Mouse (Mus musculus) embryo, embryonic 11 days (tissue): ENCODE results near the gene Zfp219.

Experiments used
- DNase-seq: peaks from one replicate; pipeline ENCODE4 v3.0.0-alpha.2; 2015

The Zfp219 gene

DNA sequence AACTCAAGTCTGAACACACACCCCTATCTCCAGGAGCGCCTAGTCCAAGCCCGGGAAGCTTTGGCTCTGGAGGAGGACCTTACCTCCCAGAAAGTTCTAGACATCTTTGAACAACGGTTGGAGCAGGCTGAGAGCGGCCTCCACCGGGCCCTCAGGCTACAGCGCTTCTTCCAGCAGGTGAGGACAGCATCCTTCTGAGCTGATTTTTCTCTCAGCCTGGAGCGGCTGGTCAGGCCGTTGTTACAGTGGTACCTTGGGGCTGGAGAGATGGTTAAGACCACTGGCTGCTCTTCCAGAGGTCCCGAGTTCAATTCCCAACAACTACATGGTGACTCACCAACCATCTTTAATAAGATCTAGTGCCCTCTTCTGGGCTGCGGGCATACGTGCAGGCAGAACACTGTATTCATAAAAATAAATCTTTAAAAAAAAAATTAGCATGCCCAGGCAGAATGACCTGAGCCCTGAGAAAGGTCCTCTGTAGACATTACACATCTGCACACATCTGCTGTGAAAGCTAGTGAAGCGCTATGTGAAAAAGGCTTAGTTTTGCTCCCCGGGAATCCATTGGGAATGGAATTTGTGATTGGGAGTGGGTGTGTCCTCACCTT is 24.2 kb downstream of the Zfp219 start:
- DNase-seq, result no peak

DNA sequence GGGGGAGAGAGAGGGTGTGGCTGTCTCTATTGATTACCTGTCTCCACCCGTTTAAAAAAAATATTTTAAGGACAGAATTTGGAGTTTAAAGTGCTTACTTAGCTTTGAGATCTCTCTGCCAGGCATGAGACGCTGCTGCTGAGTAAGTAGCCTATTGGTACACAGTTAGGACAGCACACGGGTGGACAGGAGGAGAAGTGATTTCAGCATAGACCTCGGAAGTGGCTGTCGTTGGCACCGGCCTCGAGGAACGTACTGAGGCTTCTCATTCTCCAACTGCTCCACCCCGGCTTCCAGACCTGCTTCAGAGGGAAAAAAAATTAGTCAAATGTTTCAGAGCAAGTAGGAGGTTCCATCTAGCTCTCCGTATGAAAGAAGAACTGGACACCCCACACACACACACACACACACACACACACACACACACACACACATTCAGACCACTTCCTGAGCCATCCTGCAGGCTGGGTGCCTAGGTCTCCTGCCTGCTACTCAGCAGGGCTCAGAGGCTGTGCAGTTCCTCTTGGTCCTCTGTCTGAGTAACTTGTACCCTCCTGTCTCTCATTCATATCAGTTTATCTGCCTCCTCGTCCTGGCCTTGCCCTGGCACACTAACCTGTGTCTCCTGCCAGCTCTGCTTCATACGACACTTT is 25.2 kb downstream of the Zfp219 start:
- DNase-seq, result no peak

DNA sequence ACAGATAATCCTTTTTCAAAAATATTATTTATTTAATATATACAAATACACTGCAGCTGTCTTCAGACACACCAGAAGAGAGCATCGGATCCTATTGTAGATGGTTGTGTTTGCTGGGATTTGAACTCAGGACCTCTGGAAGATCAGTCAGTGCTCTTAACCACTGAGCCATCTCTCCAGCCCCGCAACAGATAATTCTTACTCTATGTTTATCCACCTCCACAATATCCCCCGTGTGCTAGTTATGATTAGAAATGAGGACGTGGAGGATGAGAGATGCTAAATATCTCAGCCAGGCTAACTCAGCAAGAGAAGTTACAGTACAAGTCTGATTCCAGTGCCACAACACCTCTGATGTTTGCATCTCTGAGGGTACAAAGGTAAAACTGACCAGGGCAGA is 26.1 kb downstream of the Zfp219 start:
- DNase-seq, result no peak

DNA sequence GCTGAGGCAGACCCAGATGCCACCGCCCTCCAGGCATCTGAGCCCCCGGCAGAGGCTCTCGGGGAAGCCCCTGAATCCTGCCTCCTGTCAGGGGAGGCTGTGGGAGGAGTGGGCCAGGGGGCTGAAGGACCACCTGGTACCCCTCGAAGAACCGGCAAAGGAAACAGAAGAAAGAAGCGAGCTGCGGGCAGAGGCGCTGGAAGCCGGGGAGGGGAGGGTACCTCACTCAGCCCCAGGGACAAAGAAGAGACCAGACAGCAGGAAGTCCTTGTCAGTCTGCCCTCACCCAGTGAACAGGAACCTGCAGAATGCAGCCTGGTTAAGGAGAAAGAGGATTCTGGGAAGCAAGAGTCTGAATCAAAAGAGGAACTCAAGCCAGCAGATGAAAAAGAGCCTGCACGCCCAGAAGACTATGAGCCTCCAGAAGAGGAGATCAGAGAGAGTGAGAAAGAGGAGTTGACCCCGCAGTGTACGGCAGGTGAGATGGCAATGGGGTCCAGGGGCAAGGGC is 31.0 kb downstream of the Zfp219 start:
- DNase-seq, result no peak

DNA sequence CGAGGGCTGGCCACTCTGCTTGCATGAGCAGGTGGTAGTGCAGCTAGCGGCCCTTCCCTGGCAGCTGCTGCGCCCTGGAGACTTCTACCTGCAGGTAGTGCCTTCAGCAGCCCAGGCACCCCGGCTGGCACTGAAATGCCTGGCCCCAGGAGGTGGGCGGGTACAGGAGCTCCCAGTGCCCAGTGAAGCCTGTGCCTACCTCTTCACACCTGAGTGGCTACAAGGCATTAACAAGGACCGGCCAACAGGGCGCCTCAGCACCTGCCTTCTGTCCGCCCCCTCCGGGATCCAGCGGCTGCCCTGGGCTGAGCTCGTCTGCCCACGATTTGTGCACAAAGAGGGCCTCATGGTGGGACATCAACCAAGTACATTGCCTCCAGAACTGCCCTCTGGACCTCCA is 31.8 kb downstream of the Zfp219 start:
- DNase-seq, result no peak

DNA sequence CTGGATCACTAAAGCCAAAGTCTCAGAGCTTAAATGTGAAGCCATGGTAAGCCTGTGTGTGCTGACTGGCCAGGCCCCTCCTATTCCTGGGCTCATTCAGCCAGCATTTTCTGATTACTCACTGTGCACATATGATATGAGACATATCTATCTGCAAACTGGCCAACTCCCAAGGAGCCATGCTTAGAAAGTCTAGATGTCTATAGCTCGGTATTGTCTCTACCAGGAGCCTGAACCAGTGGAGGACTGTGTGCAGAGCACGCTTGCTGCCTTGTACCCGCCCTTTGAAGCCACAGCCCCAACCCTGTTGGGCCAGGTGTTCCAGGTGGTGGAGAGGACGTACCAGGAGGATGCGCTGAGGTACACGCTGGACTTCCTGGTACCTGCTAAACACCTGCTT is 33.4 kb downstream of the Zfp219 start:
- no peak for DNase-seq

DNA sequence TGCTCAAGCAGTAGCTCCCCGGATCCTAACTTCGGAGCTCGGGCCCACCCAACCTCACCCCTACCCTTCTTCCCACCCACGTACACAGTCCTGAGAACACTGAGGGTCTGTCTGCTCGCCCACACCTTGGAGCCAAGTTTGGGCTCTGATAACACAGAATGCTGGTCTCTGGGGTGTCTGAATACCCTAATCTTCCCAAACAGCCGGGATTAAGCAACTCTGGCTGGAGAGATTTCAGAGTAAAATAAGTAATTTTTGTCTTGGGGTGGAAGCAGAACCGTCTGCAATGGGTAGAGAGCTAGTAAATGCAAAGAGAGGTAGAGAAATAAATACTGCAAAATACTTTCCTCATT is 34.4 kb downstream of the Zfp219 start:
- no peak for DNase-seq

DNA sequence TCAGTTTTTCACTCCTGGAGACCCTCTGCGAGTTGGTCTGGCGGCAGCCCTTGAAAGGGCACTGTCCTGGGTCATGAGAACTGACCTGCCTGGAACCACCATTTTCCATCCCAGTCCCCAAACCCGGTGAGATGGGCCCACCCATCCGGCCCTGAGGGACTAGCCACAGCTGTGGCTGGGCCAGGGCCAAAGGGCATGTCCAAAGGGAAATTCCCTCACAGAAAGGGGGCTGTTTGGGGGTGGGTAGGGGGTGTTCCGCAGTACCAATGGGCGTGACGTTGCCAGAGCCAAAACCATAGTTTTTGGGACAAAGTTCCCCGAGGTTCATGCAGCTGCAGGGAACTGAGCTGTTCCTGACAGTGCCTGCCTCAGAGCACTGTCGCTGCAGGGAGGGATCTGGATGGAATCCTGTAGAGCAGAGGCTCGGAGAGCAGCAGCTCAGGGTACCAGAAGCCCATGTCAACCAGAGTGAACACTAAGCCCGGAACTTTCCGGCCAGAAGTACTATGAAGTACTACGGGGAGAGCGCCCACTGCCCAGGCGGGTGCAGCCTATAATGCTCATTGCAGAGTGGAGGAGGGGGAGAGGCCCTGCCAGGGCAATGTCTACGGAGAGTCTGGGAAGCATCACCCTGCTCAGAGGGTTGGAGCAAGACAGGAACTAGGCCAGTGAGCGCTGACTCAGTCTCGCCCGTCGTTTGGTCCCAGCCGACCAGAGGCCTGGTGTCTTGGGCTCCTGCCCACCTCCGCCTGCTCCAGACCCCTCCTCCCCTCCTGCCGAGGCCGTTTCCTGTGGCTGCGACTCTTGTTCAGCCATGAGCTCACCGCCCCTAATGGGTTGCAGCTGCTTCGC is 35.0 kb downstream of the Zfp219 start:
- DNase-seq, result peak; percentile 91

DNA sequence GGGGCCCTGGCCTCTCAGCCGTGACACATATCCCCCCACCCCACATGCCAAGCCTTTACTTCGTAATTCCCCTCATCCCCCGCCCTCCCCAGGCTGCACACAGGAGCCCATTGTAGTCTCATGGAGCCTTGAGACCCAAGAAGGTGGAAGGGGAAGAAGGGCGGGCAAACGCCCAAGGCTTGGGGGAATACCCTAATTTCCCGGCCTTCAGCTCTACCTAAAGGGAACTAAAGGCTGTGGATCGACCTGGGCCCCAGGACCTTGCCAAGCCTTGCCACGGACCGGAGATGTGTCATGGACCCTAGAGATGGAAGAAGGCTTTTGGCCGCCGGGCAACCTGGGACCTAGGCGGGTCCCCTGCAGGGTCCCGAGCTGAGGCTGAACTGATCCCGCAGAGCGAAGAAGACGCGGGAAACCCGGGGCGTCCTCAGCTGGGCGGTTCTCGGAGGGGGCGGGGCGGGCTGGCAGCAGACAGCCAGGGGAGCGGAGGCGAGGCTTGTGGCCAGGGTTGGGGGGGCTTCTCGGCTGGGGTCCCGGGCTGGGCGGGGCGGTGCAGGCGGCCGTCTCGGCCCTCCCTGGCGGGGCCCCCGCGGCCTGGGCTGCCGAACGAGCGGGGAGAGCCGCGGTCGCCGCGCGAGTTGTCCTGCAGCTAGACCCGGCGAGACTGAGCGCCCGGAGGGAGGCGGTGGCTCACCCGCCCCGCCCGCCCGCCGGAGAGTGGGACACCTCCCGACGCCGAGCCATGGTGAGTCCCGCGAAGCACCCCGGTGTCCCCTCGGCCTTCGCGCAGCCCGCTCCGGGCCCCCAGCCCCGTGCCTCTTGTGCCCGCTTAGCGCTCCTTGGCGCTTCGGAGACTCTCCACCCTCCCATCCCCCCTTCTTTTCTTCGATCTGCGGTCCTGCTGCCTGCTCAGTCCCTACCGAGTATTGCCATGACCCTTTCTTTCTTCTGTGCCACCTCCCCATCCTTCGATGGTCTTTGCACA is 36.0 kb downstream of the Zfp219 start, which contains the start of gene Arhgef40:
Gene Arhgef40 (plus strand): TSS at position 473 of the 985 bp plus-strand sequence.
- DNase-seq, result peak; percentile 92

DNA sequence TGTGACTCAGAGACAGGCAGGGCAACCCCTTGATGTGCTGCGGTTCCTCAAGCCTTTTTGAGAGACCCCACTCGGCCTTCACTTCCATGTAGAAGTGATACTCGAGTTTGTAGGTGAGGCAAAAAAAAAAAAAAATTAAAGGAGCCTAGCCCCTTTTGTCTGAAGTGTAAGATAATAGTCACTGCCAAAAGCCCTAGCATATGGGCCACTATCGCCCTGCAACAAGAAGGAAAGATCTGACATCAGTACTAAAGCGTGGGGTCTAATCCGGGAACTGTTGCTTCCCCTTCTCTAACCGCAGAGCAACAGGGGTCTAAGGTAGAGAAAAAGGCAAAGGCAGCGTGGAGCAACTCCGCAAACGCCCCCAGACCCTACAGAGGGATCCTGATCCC is 36.7 kb downstream of the Zfp219 start:
- DNase-seq, result no peak

DNA sequence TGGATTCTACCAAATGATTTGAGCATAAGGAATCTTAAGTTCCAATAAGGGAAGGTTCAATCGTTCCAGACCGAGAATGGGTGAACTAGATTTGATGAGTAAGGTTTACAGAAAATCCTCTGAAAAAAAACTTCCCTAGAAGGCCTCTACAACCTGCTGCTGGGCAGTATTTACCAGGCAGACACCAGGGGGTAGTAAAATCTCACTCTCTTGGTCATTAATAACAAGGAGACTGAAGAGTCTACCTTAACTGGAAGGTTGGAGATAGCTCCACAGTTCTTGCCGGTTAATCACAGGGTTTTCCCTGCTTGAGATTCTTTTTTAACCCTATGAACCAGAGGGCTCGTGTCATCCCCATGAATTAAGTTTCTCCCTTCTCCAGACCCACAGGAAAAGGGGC is 37.3 kb downstream of the Zfp219 start:
- DNase-seq, result no peak

DNA sequence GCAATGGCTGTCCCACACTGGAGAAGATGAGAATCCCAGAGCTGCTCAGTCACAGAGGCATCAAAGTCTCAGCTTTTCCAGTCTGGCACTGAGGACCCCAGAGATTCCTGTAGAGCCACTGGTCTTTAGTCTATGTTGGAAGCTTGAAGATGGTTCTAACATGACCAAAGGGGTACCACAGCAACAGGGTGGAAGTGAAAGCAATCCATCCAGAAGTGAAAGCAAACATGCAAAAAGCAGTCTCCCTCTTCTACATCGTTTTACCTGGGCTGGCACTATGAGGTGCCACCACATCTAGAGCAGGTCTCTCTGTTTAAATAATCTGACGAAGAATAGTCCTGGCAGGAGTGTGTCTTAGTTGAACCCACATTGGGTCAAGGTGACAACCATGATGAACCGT is 41.3 kb downstream of the Zfp219 start:
- DNase-seq, result no peak

DNA sequence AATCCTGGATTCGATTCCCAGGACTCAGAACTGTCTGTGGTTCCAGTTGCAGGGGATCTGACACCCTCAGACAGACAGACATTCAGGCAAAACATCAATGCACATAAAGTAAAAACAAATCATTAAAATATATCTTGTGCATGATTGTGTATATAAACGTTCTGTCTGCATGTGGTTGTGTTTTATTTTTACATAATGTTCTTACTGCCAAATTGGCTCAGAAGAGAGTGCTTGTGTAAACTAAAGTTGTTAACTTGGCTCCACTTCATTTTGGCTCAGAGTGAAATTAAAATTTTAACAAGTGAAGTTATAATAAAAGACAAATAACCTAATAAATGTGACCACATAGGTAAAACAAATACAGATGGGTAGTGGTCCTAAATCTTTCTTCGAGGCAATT is 53.1 kb downstream of the Zfp219 start:
- no peak for DNase-seq

DNA sequence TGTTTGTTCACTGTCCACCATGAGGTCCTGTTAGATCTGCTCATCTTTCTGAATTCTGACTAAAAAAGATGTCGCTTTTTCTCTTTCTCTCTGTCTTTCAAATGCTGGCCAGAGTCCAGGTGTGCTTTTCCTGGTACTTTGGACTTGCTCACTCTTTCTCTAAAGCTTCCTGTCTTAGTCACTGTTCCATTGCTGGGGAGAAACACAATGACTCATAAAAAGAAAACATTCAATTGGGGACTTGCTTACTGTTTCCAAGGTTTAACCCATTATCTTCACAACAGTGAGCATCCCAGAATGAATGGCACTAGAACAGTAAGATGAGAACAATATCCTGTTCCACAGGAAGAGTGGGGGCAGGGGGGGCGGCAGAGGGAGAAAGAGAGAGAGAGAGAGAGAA is 60.2 kb downstream of the Zfp219 start:
- no peak for DNase-seq
